Mouse (Mus musculus): ENCODE measurements around the gene Lbhd2. TPM values are rescaled to one million over a fixed set of nuclear protein-coding genes. Genes with fewer than 3 reads are reported as not detected.

Lbhd2 gene
- total RNA-seq, 1 experiment from 2014 or later, result not detected

GRCm38 (mm10) chr12:111396997-111397396 lies 9.6 kb upstream of the Lbhd2 start:
- no peak for ATAC-seq (ENCODE audit: extremely low read depth, insufficient number of reproducible peaks, low FRiP score, poor library complexity, severe bottlenecking)

DNA sequence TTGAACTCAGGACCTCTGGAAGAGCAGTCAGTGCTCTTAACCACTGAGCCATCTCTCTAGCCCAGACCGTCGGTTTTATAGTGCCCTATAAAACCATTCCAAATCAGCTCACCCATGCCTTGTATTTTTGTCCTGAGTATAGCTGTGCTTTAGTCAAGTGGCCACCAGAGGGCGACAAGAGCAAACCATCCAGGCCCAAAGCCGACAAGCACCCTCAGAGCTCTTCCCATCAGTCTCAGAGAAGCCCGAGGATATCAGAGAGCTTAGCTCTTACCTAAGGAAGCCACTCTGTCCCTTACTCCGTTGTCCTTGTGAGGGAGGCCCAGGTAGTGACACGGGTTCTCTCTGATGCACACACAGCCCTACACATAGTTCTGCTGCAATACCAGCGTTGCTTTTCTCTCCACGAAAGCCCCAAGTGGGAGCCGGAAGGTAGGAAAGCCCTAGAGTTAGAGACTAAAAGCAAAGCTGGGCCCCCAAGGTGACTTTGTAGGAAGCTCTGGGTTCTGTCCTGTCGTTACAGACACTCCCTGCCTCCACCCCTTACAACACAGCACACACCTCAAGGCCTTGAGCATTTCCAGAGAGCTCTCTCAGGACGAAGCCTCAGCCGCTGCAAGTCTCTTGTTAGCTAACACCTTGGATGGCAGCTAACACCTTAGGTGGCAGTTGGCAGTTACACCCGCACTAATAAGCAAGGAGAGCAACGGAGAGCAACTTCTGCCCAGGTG lies 5.0 kb upstream of the Lbhd2 start:
- peak; percentile 31 for ATAC-seq (ENCODE audit: extremely low read depth, insufficient number of reproducible peaks, low FRiP score, poor library complexity, severe bottlenecking)

DNA sequence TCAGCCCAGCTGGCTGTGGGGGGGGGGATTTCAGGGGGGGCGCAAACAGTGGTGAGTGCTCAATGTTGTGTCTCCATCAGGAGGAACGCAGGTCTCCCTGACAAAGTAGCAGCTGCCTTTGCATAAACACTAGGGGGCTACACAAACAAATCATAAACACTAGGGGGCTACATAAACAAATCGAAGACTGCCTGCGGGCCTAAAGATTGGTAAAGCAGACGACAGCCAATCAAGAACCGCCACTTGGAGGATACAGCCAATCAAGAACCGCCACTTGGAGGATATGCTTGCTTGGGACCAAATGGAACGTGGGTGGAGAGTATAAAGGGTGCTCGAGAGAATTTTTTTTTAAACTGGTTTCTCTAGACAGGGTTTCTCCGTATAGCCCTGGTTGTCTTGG lies 1.7 kb upstream of the Lbhd2 start:
- no peak for ATAC-seq (ENCODE audit: extremely low read depth, insufficient number of reproducible peaks, low FRiP score, poor library complexity, severe bottlenecking)

- no peak for ATAC-seq (ENCODE audit: extremely low read depth, insufficient number of reproducible peaks, low FRiP score, poor library complexity, severe bottlenecking)
Observed at GRCm38 (mm10) chr12:111409583-111409982, 3.0 kb downstream of the Lbhd2 start.

- ATAC-seq (ENCODE audit: extremely low read depth, insufficient number of reproducible peaks, low FRiP score, poor library complexity, severe bottlenecking), result no peak
Observed at GRCm38 (mm10) chr12:111411631-111412355, 5.2 kb downstream of the Lbhd2 start.

DNA sequence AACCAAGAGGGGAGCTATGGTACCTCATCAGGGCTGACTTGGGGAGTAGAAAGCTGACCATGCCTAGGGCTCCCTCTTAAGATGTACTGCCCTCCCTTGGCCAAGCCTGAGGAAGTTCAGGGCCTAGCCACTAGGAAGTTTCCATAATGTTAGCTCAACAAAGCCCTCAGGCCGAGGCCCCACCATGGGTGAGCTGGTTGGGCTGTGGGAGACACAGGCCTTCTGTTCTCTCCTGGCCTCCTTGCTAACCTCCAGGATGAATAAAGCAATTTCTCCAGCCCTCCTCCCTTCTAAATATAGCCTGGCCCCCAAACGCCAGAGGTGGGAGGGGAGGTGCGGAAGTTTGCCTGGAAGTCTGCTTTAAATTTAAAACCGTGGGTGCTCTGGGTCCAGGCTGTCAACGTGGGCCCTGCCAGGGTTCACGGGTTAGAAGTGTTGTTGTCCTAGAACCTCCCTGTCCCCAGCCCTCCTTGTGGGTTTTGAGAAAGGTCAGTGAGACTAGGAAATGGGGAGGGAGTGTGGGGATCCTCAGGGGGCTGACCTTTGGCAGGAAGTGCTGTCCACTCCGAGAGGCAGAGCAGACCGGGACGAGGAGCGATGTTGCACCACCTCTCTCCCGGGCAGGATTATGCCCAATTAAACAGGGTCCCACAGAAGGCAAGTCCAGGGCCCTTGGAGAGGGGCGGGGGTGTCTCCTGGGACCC lies 6.1 kb downstream of the Lbhd2 start:
- no peak for ATAC-seq (ENCODE audit: extremely low read depth, insufficient number of reproducible peaks, low FRiP score, poor library complexity, severe bottlenecking)

- ATAC-seq (ENCODE audit: extremely low read depth, insufficient number of reproducible peaks, low FRiP score, poor library complexity, severe bottlenecking), result peak; percentile 67; the same call in 1 of the 2 replicates
Observed at GRCm38 (mm10) chr12:111413300-111413699, 6.7 kb downstream of the Lbhd2 start.

- no peak for ATAC-seq (ENCODE audit: extremely low read depth, insufficient number of reproducible peaks, low FRiP score, poor library complexity, severe bottlenecking)
Observed at GRCm38 (mm10) chr12:111416921-111417779, 10.5 kb downstream of the Lbhd2 start, which contains the start of gene Exoc3l4. TSS of gene Exoc3l4 (plus strand) at chr12:111417017.

GRCm38 (mm10) chr12:111419918-111420317 lies 13.3 kb downstream of the Lbhd2 start:
- ATAC-seq (ENCODE audit: extremely low read depth, insufficient number of reproducible peaks, low FRiP score, poor library complexity, severe bottlenecking), result no peak

DNA sequence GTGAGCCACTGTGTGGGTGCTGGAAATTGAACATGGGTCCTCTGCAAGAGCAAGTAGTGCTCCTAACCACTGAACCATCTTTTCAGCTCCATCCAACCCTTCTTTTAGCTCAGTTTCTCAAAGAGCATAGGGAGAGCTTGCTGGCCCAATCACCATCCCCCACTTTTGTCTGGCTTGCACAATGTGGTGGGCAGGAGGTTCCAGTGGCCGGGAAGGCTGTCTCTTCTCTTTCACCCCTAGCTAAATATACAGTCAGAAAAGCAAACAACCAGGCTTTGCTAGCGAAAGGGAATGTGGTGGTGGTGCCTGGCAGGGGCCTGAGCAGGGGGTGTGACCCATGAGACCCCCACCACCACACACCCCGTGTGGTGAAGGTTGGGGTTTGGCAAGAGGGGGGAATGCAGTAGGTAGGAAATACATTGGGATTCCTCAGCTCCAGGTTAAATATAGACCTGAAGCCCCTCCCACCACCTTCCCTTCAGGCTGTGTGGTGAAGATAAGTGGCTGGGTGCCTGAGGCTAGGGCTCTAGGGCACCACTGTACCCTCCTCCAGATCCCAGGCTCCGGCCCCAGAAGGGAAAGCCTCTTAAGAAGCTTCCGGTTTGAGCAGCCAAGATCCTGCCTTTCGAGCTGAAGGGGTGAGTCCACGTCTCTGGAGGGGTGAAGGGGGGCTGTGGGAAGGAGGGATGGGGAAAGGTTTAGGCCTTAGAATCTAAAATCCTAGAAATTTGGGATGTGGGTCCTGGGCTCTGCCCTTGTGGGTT lies 14.5 kb downstream of the Lbhd2 start:
- no peak for ATAC-seq (ENCODE audit: extremely low read depth, insufficient number of reproducible peaks, low FRiP score, poor library complexity, severe bottlenecking)

DNA sequence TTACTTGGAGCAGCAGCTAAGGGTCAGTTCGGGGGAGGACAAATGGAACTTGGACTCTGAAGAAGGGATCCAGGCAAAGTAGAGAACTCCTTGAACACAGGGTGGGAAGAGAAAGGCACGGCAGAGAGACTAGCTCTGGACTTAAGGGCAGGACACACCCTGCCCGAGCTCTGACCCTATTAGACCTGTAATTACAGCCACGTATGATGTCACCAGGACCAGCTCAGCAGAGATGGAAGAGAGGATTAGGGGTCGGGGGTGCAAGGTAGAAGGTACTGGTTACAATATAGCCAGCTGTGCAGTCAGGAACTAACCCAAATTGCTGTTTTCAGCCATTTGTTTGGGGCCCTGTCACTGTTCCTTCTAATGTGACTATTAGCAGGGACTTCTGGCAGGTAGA lies 16.2 kb downstream of the Lbhd2 start:
- ATAC-seq (ENCODE audit: extremely low read depth, insufficient number of reproducible peaks, low FRiP score, poor library complexity, severe bottlenecking), result no peak

DNA sequence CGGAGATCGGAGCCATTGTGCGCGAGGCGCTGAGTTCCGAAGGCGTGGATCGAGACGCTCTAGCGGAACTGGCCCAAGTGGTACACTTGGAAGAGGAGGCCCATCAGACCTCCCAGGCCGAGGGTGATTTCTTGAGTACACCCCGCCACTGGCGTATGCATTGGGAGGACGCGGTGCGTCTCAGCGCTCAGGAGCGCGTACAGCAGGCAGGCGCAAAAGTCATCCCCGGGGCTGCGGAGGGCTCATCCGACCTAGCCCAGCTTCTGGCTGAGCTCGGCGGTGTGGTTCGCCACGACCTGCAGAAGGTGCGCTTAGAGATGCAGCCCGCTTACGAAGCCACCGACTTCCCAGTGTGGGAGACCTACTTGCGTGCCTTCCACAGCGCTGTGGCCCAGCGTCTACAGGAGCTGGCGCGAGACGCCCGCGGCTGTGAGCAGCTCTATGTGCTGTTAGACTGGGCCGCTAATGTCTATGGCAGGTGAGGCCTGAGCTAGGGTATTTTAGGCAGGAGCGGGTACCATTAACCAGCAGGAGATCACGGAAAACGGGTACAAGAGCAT lies 17.0 kb downstream of the Lbhd2 start:
- no peak for ATAC-seq (ENCODE audit: extremely low read depth, insufficient number of reproducible peaks, low FRiP score, poor library complexity, severe bottlenecking)

DNA sequence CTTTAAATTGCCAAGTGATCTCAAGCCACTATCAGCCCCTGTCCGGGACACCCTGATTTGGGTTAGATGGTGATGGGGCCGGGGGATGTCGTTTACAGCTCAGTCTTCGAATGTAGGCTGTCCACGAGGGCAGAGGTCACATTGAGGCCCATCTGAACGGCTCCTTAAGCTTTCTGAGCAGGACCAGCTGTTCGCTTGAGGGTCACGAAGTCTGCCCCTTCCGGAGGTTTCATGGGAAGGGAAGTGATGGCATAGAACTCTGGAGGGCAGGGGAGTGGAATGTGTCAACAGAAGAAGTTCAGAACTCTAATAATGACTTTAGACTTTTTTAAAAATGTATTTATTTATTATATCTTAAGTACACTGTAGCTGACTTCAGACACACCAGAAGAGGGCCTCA lies 17.9 kb downstream of the Lbhd2 start:
- no peak for ATAC-seq (ENCODE audit: extremely low read depth, insufficient number of reproducible peaks, low FRiP score, poor library complexity, severe bottlenecking)

- ATAC-seq (ENCODE audit: extremely low read depth, insufficient number of reproducible peaks, low FRiP score, poor library complexity, severe bottlenecking), result peak; percentile 42; the same call in 1 of the 2 replicates
Observed at GRCm38 (mm10) chr12:111425258-111425657, 18.6 kb downstream of the Lbhd2 start.

GRCm38 (mm10) chr12:111425789-111426460 lies 19.3 kb downstream of the Lbhd2 start:
- ATAC-seq (ENCODE audit: extremely low read depth, insufficient number of reproducible peaks, low FRiP score, poor library complexity, severe bottlenecking), result peak; percentile 56

DNA sequence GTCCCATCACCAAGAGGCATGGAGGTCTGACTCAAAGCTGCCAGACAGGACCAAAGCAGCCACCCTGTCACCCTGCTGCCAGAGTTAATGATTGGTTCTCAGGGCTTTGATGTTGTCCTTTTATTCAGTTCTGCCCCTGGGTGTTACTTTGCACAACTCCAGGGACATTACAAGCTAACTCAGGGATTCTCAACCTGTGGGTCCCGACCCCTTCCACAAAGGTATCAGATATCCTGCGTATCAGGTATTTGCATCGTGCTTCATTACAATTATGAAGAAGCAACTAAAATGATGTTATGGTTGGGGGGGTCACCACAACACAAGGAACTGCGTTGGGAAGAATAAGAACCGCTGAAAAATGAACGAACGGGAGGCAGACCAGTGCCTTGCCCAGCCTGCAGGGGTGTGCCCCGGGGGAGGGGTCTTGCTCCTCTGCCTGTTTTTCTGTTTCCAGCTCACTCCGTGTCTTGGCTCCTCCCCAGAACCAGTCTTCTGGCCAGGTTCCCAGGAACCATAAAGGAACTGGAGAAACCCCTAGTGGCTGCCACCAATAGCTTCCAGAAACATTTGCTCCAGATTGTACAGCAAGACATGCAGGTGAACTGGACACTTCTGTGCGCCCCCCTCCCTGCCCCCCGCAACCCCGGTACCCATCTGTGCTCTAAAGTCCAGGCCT lies 21.0 kb downstream of the Lbhd2 start:
- ATAC-seq (ENCODE audit: extremely low read depth, insufficient number of reproducible peaks, low FRiP score, poor library complexity, severe bottlenecking), result no peak

GRCm38 (mm10) chr12:111428364-111428763 lies 21.8 kb downstream of the Lbhd2 start:
- no peak for ATAC-seq (ENCODE audit: extremely low read depth, insufficient number of reproducible peaks, low FRiP score, poor library complexity, severe bottlenecking)
